Mouse (Mus musculus): ENCODE results near the gene Zscan20. TPM values are rescaled to one million over a fixed set of nuclear protein-coding genes. Genes with fewer than 3 reads are reported as not detected.

Zscan20 gene
- total RNA-seq (2021): 1 to 10 TPM; 8.2 to 9.4 TPM
- long read RNA-seq, experiment 1, full-length matches to known transcripts: 3 of 5 reads
- long read RNA-seq, experiment 1, partial matches to known transcripts: 0 of 5 reads
- long read RNA-seq, experiment 1, other reads (novel, unspliced or antisense): 2 of 5 reads
- long read RNA-seq, experiment 2, full-length matches to known transcripts: 5 of 6 reads
- long read RNA-seq, experiment 2, partial matches to known transcripts: 0 of 6 reads
- long read RNA-seq, experiment 2, other reads (novel, unspliced or antisense): 1 of 6 reads

DNA sequence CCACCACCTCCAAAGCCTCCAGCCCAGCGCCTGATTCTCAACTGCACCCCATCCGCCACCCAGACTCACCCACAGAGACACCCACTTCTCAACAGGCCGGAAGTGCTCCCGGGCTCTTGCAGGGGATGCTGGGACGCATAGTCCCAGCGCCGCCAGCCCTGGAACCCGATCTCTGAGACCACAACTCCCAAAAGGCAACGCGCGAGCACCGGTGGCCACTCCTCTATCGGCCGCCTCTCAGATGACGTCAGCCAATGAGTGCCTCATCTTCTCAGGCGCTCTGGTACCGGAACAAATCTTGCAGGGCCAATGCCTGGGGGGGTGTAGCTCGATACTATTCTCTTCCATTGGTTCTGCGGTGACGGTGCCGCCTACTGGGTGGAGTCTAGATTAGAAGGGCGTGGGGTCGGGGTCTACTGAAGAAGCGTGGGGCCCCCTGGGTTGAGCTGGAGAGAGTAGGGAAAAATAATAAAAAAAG is at the start of gene Zscan20:
Gene Zscan20 (minus strand): TSS at position 174 of the 478 bp plus-strand sequence.
- peak; percentile 35 for TF ChIP-seq CTCF (IDR thresholded peaks at IDR 0.05)
- intact Hi-C loops (cut with DNase I): loop anchor here (1.0 to 5.0 kb wide), 4 partner anchors 44 to 247 kb away; partner anchors contain the start of gene Phc2
- Histone ChIP-seq H3K27ac (peak within 1 kb of the TSS; percentile 69), H3K4me3 (peak within 1 kb of the TSS; percentile 57)
- DNase-seq (ENCODE audit: extremely low spot score in 1 of 2, low spot score in 2 of 2): peak; percentile 94 to 97

DNA sequence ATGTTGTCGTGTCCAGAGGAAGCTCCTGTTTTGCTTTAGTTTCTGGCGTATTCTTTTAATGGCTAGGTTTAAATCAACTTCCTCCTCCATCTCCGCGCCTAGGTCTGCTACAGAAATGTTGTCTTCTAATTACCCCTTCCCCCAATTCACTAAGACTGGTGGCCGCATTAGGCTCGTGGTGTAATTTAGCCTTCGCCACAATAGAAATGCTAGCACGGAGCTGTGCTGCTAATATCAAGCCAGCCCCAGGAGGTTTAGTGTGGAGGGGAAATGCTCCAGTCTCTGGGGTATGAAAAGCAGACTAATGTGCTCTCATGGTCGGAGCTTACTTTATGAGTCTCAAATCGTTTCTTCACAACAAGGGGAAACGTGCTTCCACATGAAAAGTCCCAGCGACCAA is 45.5 kb upstream of the Zscan20 start:
- no peak for TF ChIP-seq CTCF (IDR thresholded peaks at IDR 0.05)
- DNase-seq (ENCODE audit: extremely low spot score in 1 of 2, low spot score in 2 of 2): no peak
- Histone ChIP-seq H3K4me3 (peak overlapping the region; percentile 77), H3K27ac (peak overlapping the region; percentile 95)
- intact Hi-C loops (cut with DNase I): loop anchor here (2.0 kb wide), 1 partner anchor 33 kb away; no protein-coding TSS in a partner anchor

DNA sequence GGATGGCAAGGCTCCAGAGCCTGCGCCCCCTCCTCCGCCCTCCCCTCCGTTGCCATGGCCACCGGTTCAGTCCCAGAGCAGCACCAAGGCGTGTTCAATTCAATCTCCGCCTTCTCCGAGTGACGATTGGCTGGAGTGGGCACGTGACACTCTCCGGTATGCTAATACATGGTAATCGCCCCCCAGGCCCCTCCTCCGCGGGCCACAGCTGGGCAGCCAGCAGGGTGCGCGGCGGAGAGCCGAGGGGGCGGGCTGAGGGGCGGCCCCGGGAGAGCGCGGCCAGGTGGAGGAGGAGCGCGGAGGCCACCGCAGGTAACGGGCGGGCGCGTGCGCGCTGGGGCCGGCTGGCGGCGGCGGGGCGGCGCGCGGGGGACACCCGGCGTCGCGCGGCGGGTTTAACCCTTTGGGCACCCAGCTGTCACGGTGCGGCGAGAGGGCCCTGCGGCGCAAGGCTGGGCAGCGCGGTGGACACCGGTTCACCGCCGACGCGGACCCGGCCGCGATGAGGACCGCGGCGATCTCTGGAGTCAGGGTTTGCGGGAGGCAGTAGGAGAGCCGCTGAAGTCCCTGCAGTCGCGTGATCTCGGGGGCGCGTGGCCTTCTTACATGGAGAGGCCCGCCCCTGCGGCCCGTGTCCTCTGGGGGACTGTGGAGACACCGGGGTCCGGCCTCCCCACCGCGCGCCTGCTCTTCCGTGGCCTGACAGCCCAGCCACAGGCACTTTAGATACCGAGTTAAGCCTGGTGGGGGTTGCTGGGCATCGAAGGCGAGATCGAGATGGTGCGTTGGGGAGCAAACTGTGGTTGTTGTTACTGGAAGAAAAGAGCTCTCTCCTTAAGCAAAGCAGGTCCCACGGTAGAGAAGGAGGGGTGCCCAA is 44.8 kb upstream of the Zscan20 start, which contains the start of gene Phc2:
Gene Phc2 (plus strand): TSS at position 198 of the 877 bp plus-strand sequence.
- peak; percentile 96 to 97 for DNase-seq (ENCODE audit: extremely low spot score in 1 of 2, low spot score in 2 of 2)
- intact Hi-C loops (cut with DNase I): loop anchor here (1.0 to 2.0 kb wide), 2 partner anchors 34 to 44 kb away; partner anchors contain the start of gene Zscan20
- Histone ChIP-seq H3K27ac (peak within 1 kb of the TSS; percentile 95), H3K4me3 (peak within 1 kb of the TSS; percentile 77)
- peak; percentile 14 for TF ChIP-seq CTCF (IDR thresholded peaks at IDR 0.05)

DNA sequence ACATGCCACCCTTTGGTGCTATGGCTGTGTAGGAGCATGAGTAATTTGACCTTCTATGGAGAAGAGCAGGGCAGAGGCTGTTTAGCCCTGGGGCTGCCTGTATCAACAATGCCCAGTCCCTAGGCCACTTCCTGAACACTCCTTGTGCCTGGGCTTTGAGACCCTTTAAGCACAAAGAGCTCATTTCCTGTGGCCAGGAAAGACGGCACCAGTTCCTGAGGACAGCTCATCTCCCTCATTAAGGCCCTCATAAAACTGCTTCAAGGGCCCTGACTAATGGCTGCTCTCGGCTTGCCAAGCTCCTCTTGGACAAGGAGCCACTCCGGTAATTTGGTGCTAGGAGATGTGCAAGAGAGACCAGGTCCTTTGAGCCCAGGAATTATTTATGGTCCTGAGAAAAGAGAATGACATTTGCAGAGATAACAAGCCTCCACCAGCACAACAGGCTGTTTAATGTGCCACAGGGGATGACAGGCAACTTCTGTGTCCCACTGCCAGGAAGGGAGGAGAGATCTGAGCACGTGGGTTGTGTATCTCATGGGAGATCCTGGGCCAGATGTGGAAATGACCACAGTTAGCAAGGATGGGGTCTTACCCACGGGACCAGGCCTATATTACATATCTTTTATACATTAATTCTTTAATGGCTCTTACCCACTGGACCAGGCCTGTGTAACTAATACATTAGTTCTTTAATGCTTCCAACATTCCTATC is 42.8 kb upstream of the Zscan20 start:
- intact Hi-C loops (cut with DNase I): no loop called here
- no peak overlapping the region for H3K4me3 ChIP-seq
- no peak for TF ChIP-seq CTCF (IDR thresholded peaks at IDR 0.05)
- no peak for DNase-seq (ENCODE audit: extremely low spot score in 1 of 2, low spot score in 2 of 2)
- H3K27ac ChIP-seq: no peak overlapping the region

DNA sequence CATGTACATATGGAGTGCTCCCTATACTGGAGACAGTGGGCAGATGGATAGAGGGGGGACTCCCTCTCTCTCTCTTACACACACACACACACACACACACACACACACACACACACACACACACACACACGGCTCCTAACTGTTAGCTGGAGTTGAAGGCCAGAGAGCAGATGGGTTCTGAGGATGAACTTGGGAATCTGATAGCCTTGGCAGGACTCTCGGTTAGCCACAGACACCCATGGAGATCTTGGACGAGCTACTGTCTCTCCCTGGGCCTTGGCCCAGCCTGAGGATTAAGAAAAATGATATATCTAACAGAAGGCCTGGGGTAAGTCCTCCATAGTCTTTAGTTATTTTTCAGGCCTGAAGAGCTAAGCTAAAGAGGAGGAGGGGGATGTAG is 41.6 kb upstream of the Zscan20 start:
- no peak for TF ChIP-seq CTCF (IDR thresholded peaks at IDR 0.05)
- Histone ChIP-seq H3K27ac (no peak overlapping the region), H3K4me3 (no peak overlapping the region)
- intact Hi-C loops (cut with DNase I): no loop called here
- no peak for DNase-seq (ENCODE audit: extremely low spot score in 1 of 2, low spot score in 2 of 2)

DNA sequence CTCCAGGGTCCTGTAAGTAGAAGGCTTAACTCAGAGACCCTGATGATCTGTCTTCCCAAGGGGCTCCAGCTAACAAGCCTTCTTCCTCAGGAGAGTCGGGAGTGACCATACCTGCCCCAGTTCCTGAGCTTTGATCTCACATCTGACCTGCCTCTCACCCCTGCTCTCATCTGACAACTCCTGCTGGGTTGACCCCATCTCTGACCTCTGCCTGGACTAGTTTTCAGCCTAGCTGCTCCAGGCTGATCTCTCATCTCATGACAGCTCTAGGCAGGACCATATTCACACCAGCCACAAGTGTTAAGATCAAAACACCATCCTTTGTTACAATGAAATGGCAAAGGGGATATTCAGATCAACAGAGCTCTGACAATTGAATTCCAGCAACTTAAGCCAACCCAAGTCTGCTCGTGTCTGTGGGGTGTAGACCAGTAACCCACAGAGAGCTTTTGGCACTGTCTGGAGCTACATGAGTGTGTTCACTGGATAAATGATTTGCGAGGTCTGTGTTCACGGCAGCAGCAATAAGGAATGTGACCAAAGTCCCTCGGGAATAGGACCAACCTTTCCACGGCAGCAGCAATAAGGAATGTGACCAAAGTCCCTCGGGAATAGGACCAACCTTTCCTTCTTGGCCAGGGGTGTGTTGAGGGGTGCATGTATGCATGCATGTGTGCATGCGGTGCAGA is 38.8 kb upstream of the Zscan20 start:
- Histone ChIP-seq H3K4me3 (no peak overlapping the region), H3K27ac (no peak overlapping the region)
- no peak for DNase-seq (ENCODE audit: extremely low spot score in 1 of 2, low spot score in 2 of 2)
- intact Hi-C loops (cut with DNase I): no loop called here
- TF ChIP-seq CTCF (IDR thresholded peaks at IDR 0.05): no peak

DNA sequence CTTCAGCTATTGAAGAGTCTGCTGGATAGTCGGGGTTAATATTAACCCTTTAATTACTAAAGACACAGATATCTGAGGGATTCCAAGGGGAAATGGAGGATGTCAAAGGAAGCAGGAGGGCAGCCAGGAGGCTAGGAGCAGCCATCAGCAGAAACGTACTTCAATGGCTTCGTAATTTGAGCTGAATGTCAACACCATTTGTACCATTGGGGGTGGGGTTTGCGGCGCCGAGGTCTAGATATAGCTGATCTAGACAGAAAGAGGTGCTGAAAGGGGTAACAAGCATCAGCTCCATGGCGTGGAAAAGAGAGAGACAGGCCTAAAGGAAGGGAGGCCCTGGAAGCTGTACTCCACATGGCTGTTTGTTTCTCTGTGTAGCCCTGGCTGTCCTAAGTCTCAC is 36.9 kb upstream of the Zscan20 start:
- H3K27ac ChIP-seq: no peak overlapping the region
- no peak overlapping the region for H3K4me3 ChIP-seq
- no peak for TF ChIP-seq CTCF (IDR thresholded peaks at IDR 0.05)
- intact Hi-C loops (cut with DNase I): no loop called here
- DNase-seq (ENCODE audit: extremely low spot score in 1 of 2, low spot score in 2 of 2): no peak

DNA sequence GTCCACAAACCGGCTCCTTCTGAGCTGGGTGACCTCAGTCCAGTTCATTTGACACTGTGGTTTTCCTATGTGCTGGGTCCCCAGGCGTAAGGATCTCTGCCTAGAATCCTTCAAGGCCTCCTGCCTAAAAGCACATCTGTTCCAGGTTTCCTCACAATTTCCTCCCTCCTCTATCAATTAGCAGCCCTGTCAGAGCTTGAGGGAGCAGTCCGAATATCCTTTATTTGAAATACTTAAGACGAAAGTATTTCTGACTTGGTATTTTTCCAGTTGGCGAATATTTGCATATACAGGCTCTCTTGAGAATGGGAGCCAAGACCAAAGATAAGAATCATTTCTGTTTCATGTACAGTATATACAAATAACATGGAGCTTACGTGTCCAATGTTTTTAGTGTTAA is 36.0 kb upstream of the Zscan20 start:
- Histone ChIP-seq H3K27ac (no peak overlapping the region), H3K4me3 (no peak overlapping the region)
- no peak for DNase-seq (ENCODE audit: extremely low spot score in 1 of 2, low spot score in 2 of 2)
- no peak for TF ChIP-seq CTCF (IDR thresholded peaks at IDR 0.05)
- intact Hi-C loops (cut with DNase I): no loop called here

DNA sequence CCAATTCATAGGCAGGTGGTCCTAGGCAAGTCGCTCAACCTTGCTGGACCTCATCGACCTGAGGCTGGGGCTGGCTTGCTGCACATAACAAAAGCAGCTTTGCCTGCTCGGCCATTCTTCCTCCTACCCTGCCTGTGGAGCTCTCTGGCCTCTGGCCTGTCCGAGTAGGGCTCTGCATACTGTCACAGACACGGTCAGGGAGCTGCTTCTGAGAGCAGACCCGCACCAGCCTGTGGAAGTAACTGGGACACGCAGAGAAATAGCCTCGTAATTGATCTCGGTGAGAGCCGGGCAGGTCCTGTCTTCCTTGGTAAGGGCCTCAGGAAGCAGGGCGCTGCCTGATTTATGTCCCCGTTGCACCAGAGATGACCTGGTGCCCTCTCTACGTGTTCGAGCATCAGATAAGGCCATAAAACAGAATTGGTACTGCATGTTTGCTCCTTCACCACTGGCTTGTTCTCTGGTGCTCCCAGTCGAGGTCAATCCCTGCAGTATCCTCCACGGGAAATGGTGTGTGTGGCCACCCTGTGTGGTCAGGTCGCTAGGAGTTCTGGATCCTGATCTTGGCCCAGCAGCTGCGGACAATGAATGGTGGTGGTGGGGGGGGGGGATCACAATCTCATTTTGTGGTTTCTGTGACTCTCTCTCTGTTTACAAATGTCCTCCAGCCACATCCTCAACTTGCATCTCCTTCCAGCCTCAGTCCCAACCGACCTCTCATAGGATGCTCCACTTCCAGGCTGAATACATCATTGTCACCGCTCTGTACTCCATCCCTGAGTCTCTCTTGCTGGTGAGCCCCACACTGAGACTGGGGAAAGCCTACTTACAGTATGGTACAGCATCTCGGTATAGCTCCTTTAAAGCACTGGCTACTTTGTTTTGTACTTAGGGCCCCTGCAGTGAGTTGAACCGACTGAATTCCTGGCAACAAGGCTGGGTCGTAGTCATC is 32.1 kb upstream of the Zscan20 start:
- no peak for DNase-seq (ENCODE audit: extremely low spot score in 1 of 2, low spot score in 2 of 2)
- no peak overlapping the region for H3K27ac ChIP-seq
- H3K4me3 ChIP-seq: no peak overlapping the region
- TF ChIP-seq CTCF (IDR thresholded peaks at IDR 0.05): no peak
- intact Hi-C loops (cut with DNase I): no loop called here

DNA sequence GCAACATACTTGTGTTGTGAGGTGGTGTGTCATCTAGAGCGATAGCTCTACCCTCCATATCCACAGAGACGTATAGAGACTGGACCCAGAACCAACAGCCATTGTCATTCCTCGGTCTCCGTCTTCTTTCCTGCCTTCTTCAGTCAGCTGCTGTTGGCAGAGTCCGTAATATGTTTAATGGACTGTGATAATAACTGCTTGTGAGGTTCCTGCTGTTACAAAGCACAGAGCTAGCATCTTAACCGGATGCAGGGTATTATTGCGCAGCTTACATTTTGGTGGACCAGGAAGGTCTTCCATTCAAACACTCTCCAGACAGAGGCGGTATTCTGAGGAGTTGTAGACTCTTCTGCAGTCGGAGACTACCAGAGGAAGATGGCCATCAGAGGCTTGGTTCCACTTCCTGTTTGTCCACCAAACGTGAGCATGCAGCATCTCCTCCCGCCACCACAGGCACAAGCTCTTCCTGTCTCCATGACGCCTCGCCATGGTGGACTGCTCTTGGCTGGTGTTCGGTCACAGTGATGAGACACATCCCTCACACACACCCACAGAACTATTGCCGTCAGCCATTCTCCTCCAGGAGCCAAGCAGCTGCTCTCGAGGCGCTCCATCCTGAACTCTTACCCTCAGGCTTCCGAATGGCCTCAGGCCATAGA is 28.5 kb upstream of the Zscan20 start:
- no peak for DNase-seq (ENCODE audit: extremely low spot score in 1 of 2, low spot score in 2 of 2)
- H3K27ac ChIP-seq: no peak overlapping the region
- intact Hi-C loops (cut with DNase I): no loop called here
- no peak for TF ChIP-seq CTCF (IDR thresholded peaks at IDR 0.05)
- no peak overlapping the region for H3K4me3 ChIP-seq

Measured in left cerebral cortex, adult 2 months (tissue).